Mouse (Mus musculus) ovary, adult 2 months (tissue): ENCODE data around the gene Lxn. TPM values are rescaled to one million over a fixed set of nuclear protein-coding genes. Genes with fewer than 3 reads are reported as not detected.

ENCODE experiments used
- polyA plus RNA-seq: library from polyadenylated mRNA; depleted of rRNA; stranded (reverse); fragments of >200 nt; gene quantifications from 2 replicates; pipeline ENCODE4 v1.2.3, GENCODE M21; 2012; rRNA removed

The Lxn gene
- polyA plus RNA-seq, result 38.9 and 58.9 TPM in 2 replicates

GRCm38 (mm10) chr3:67463450-67464372 lies at the start of gene Lxn:
TSS of gene Lxn (minus strand) at chr3:67463926.

GRCm38 (mm10) chr3:67429999-67430380 lies 33.7 kb downstream of the Lxn start, which contains the start of gene Gfm1:
TSS of gene Gfm1 (plus strand) at chr3:67430096.

Other genes starting within 250 kb of the Lxn start
- 5.1 and 6.6 TPM in 2 replicates for gene Mlf1, start 89.8 kb downstream of the Lxn start, polyA plus RNA-seq
- gene Gm17402, start 88.8 kb downstream of the Lxn start, polyA plus RNA-seq, result not detected in 2 replicates
- 12.0 and 13.7 TPM in 2 replicates for gene Gfm1, start 33.8 kb downstream of the Lxn start, polyA plus RNA-seq
- gene Rarres1, start 51.6 kb upstream of the Lxn start, polyA plus RNA-seq, result 0.44 and 0.50 TPM in 2 replicates
- gene Mfsd1, start 118.8 kb upstream of the Lxn start, polyA plus RNA-seq, result 45.1 and 59.8 TPM in 2 replicates